Mouse (Mus musculus) layer of hippocampus, postnatal 14 days (tissue): ENCODE measurements around the gene Socs4. TPM values are rescaled to one million over a fixed set of nuclear protein-coding genes. Genes with fewer than 3 reads are reported as not detected.
A peak's percentile ranks its signal among the peaks of the same experiment; 100 is the strongest.

Source experiments
- DNase-seq, 2 experiments: peaks; one replicate each; pipeline ENCODE4 v3.0.0; 2021 to 2022; ENCODE audit warnings: low spot score in 2 of 2, mixed read lengths in 1 of 2
- total RNA-seq, 2 experiments: library from RNA; stranded (reverse); gene quantifications; 2 replicates each; pipeline ENCODE4 v1.2.3; 2021

Gene Socs4
- total RNA-seq, 2 experiments from 2014 or later, result 10.7 to 11.2 TPM

- peak; percentile 65 to 79 for DNase-seq
These were observed 58.1 kb downstream of the Socs4 start for GRCm38 (mm10) chr14:47334819-47335218.

DNA sequence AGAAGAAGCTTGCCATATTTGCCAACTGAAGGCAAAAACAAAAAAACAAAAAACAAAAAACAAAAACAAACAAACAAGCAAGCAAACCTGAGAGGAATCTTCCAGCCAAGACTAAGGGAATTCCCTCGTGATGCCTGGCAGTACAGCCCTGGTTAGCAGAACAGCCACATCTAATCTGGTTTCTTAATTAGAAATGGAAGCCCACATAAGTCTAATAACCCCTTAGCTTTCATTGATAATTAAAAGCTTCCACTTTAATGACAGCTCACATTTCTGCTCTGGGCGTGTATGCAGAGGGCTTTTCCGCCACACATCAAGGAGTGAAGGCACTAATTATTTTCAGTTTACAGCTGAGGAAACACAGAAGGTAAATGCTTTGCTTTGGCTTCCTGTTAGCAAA, 58.6 kb downstream of the Socs4 start:
- no peak for DNase-seq

- no peak for DNase-seq
These were observed 63.6 kb downstream of the Socs4 start for GRCm38 (mm10) chr14:47340231-47340925.

DNA sequence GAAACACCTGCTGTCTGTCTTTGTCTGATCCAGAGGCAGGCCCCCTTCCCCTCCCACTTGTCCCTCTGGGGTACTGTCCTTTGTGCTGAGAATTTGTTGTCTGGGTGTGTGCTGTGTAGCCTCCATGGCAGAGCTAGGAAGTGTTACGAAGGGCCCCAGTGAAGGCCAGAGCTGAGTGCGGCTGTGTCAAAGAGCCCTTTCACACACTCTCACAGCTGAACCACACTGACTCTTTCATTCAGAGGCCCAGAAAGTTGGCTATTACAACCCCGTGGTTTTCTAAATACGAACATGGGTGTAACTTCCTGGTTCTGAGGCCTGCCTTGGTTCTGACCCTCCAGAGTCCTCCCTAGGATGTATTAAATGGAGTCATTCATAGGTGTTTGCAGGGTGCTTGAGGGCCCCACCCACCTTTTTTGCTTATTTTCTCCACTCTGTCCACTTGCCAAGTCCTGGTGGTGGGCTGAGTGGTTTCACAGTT, 65.1 kb downstream of the Socs4 start:
- DNase-seq, result peak in 1 of 2 experiments; percentile 36

Other genes starting within 250 kb of the Socs4 start
- 1 to 10 TPM; 1.3 to 2.1 TPM for gene Gch1, start 87.5 kb upstream of the Socs4 start, total RNA-seq
- 1 to 10 TPM; 5.2 to 6.9 TPM for gene Wdhd1, start 74 bp upstream of the Socs4 start, total RNA-seq
- gene Mapk1ip1l, start 21.3 kb downstream of the Socs4 start, total RNA-seq, result 10 to 100 TPM; 69.2 to 71.0 TPM
- gene Lgals3, start 90.8 kb downstream of the Socs4 start, total RNA-seq, result 1 to 10 TPM; 1.1 to 2.4 TPM
- gene Dlgap5, start 141.5 kb downstream of the Socs4 start, total RNA-seq, result 1 to 10 TPM; 1.6 to 1.7 TPM
- gene Fbxo34, start 173.5 kb downstream of the Socs4 start, total RNA-seq, result 10 to 100 TPM; 72.5 to 87.0 TPM